Mouse (Mus musculus) heart, postnatal 0 days (tissue): ENCODE measurements at regions not wholly inside any gene's neighbourhood (a gene's known extent, or its start where the extent isn't known, plus 50 kb on each side); places are given as distances from the start of the nearest gene placed in this dataset.

Source experiments
- CTCF ChIP-seq: IDR thresholded peaks from 2 replicates; pipeline ENCODE4 v1.5.1; 2016; ENCODE audit warnings: antibody characterized with exemption, control low read depth, low read depth
- EP300 ChIP-seq: IDR thresholded peaks from 2 replicates; pipeline ENCODE4 v1.6.1; 2016; ENCODE audit warnings: antibody characterized with exemption, low read depth

DNA sequence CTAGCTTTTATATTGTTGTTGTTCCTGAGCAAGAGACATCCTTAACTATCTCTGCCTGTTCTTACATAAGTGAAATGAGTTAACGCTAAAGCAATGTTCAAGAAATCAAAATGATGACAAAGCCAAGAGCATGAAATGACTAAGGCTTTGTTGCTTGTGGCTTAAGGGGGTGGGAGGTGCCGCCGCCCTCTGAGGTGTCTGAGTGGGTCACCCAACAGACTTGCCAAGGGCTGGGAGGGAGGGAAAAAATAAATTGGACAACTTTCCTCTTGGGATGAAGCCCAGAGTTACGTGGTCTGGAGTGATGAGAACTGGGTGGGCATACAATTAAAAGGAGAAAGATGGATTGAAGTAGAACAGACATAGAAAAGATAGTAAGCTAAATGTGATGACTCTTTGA, 478.1 kb upstream of the Jag1 start:
- no peak for TF ChIP-seq CTCF
- TF ChIP-seq EP300 = no peak
